Comparison of ENCODE assay signal across 8 mouse cellular contexts in genomic region chr11:47988333-47988696, GRCm38 (mm10). TPM values are rescaled to one million over a fixed set of nuclear protein-coding genes. Genes with fewer than 3 reads are reported as not detected.
A peak's percentile ranks its signal among the peaks of the same experiment; 100 is the strongest.
DNase-seq lines count a peak whose midpoint lies in the region; ATAC-seq lines count a peak whose summit lies in the region.

No protein-coding gene starts in this region.

- ATAC-seq in kidney, embryonic 16.5 days (ENCODE audit: low FRiP score, low TSS enrichment): peak; percentile 88
- ATAC-seq in heart, embryonic 12.5 days (ENCODE audit: insufficient number of reproducible peaks, low FRiP score): peak; percentile 71
- peak; percentile 56; the same call in 1 of the 2 replicates for ATAC-seq in stomach, embryonic 14.5 days (ENCODE audit: insufficient number of reproducible peaks, insufficient read depth, low FRiP score, low read depth)

- no peak for DNase-seq in kidney, adult 11 months
- no peak for DNase-seq in embryonic facial prominence, embryonic 10.5 days (ENCODE audit: low spot score)
- peak; percentile 4 for DNase-seq in liver
- no peak for DNase-seq in gastrocnemius, postnatal 4 days (ENCODE audit: low spot score in 2 of 2)
- no peak for DNase-seq in adrenal gland, postnatal 14 days

- H3K9ac ChIP-seq in kidney, embryonic 16.5 days (replicated peaks; ENCODE audit: low read length): peak overlapping the region; percentile 69
- peak overlapping the region; percentile 72 for H3K9ac ChIP-seq in heart, embryonic 12.5 days
- peak overlapping the region; percentile 41 for H3K9ac ChIP-seq in stomach, embryonic 14.5 days (replicated peaks; ENCODE audit: low read depth, low read length)

- peak overlapping the region; percentile 99 for H3K4me2 ChIP-seq in kidney, embryonic 16.5 days (replicated peaks; ENCODE audit: low read depth, low read length)
- peak overlapping the region; percentile 94 for H3K4me2 ChIP-seq in heart, embryonic 12.5 days
- peak overlapping the region; percentile 94 for H3K4me2 ChIP-seq in stomach, embryonic 14.5 days (replicated peaks; ENCODE audit: low read depth, low read length)

- no peaks in the 10 kb centered on the region for H3K36me3 ChIP-seq in kidney, embryonic 16.5 days (ENCODE audit: insufficient read depth, low read length)
- H3K36me3 ChIP-seq in embryonic facial prominence, embryonic 10.5 days (replicated peaks): no peaks in the 10 kb centered on the region
- H3K36me3 ChIP-seq in heart, embryonic 12.5 days: no peaks in the 10 kb centered on the region
- H3K36me3 ChIP-seq in stomach, embryonic 14.5 days (ENCODE audit: control insufficient read depth, insufficient read depth, low read length): no peaks in the 10 kb centered on the region

- H3K27me3 ChIP-seq in kidney, embryonic 16.5 days (ENCODE audit: insufficient read depth, low read length): peaks cover 42% of the 10 kb centered on the region
- peaks cover 52% of the 10 kb centered on the region for H3K27me3 ChIP-seq in embryonic facial prominence, embryonic 10.5 days (replicated peaks; ENCODE audit: low read depth, poor library complexity, severe bottlenecking)
- H3K27me3 ChIP-seq in heart, embryonic 12.5 days (replicated peaks): peaks cover 35% of the 10 kb centered on the region
- peaks cover 11% of the 10 kb centered on the region; the same call in 1 of the 2 replicates for H3K27me3 ChIP-seq in stomach, embryonic 14.5 days (ENCODE audit: control insufficient read depth, insufficient read depth, low read length)

- under 1% methylated on average over 31 of the region's 31 CpGs for WGBS in kidney, embryonic 16.5 days
- 0% methylated on average over 31 of the region's 31 CpGs for WGBS in embryonic facial prominence, embryonic 10.5 days
- WGBS in heart, embryonic 12.5 days: under 1% methylated on average over 31 of the region's 31 CpGs
- under 1% methylated on average over 31 of the region's 31 CpGs for WGBS in stomach, embryonic 14.5 days

- H3K4me3 ChIP-seq in kidney, embryonic 16.5 days (ENCODE audit: low read length): peak overlapping the region; percentile 68
- peak overlapping the region; percentile 78 for H3K4me3 ChIP-seq in embryonic facial prominence, embryonic 10.5 days
- peak overlapping the region; percentile 63 for H3K4me3 ChIP-seq in heart, embryonic 12.5 days
- peak overlapping the region; percentile 56 for H3K4me3 ChIP-seq in stomach, embryonic 14.5 days (ENCODE audit: low read depth, low read length)

- H3K4me1 ChIP-seq in kidney, embryonic 16.5 days (ENCODE audit: insufficient read depth, low read length): peaks cover 4% of the 10 kb centered on the region; the same call in 1 of the 2 replicates
- H3K4me1 ChIP-seq in embryonic facial prominence, embryonic 10.5 days: peaks cover 18% of the 10 kb centered on the region
- H3K4me1 ChIP-seq in heart, embryonic 12.5 days (replicated peaks): 0 out of 2 replicates have a peak, but pooled peaks cover 4% of the 10 kb centered on the region
- no peaks in the 10 kb centered on the region for H3K4me1 ChIP-seq in stomach, embryonic 14.5 days (ENCODE audit: control insufficient read depth, insufficient read depth, low read length)

- no peaks in the 10 kb centered on the region for H3K9me3 ChIP-seq in kidney, embryonic 16.5 days (ENCODE audit: low read length)
- no peaks in the 10 kb centered on the region for H3K9me3 ChIP-seq in embryonic facial prominence, embryonic 10.5 days
- H3K9me3 ChIP-seq in heart, embryonic 12.5 days (replicated peaks): no peaks in the 10 kb centered on the region
- no peaks in the 10 kb centered on the region for H3K9me3 ChIP-seq in stomach, embryonic 14.5 days (ENCODE audit: control insufficient read depth, low read depth, low read length)

- H3K27ac ChIP-seq in kidney, embryonic 16.5 days (ENCODE audit: low read length): no peak overlapping the region
- peak overlapping the region; percentile 81 for H3K27ac ChIP-seq in embryonic facial prominence, embryonic 10.5 days (replicated peaks)
- no peak overlapping the region for H3K27ac ChIP-seq in heart, embryonic 12.5 days (ENCODE audit: poor library complexity, severe bottlenecking)
- no peak overlapping the region for H3K27ac ChIP-seq in stomach, embryonic 14.5 days (ENCODE audit: low read length)

RNA-seq across cellular contexts. Expression of gene Sgcd, which starts 0.5 kb away (rescaled TPM):
- 2.2 and 2.5 TPM in 2 replicates for polyA plus RNA-seq in kidney, embryonic 16.5 days (2015; fragmentation: Nextera tagmentation; extraction: Ambion mirVana)
- 4.5 and 5.8 TPM in 2 replicates for polyA plus RNA-seq in embryonic facial prominence, embryonic 10.5 days (2016; fragmentation: Nextera tagmentation; extraction: Ambion mirVana)
- polyA plus RNA-seq in heart, embryonic 12.5 days (2016; fragmentation: Nextera tagmentation; extraction: Ambion mirVana): 8.4 and 9.1 TPM in 2 replicates
- 8.9 and 10.1 TPM in 2 replicates for polyA plus RNA-seq in stomach, embryonic 14.5 days (2014; fragmentation: Nextera tagmentation; extraction: Ambion mirVana)
- total RNA-seq in gastrocnemius, postnatal 4 days (2021): 100 to 1,000 TPM in 1 of 2 experiments, 10 to 100 TPM in 1; 99.6 to 109 TPM
- 11.0 and 14.5 TPM in 2 replicates for total RNA-seq in adrenal gland, postnatal 14 days (2021)
